Mouse (Mus musculus): ENCODE measurements at regions not wholly inside any gene's neighbourhood (a gene's known extent, or its start where the extent isn't known, plus 50 kb on each side); places are given as distances from the start of the nearest gene placed in this dataset.

GRCm38 (mm10) chr4:87668314-87668713 is 364.9 kb downstream of the Mllt3 start:
- in situ Hi-C loops (cut with MboI, MseI) = no loop called here

- in situ Hi-C loops (cut with MboI, MseI) = no loop called here
These were observed 365.5 kb downstream of the Mllt3 start for GRCm38 (mm10) chr4:87667556-87668154.

- in situ Hi-C loops (cut with MboI, MseI) = no loop called here
These were observed 368.0 kb downstream of the Mllt3 start for GRCm38 (mm10) chr4:87665149-87665548.

DNA sequence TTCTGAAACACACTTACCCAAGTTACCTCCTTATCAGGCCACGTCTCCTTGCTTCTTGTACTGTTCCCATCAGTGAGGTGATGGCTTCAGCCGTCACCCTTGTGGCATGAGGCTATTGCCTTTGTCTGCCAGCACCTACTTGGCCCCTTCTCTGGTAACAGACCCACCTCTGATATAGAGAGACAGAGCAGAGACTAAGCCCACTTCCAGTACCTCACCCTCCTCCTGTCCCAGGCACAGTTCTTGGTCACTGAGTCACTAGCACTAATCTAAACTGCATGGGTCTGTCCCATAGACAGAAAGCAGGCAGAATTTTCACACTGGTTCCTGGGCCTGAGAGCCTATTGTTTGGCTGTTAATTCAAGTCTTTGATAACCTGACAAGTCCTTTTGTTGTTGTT is 370.3 kb downstream of the Mllt3 start:
- in situ Hi-C loops (cut with MboI, MseI) = no loop called here

GRCm38 (mm10) chr4:87658316-87658715 is 374.8 kb downstream of the Mllt3 start:
- in situ Hi-C loops (cut with MboI, MseI) = no loop called here

GRCm38 (mm10) chr4:87657855-87658254 is 375.3 kb downstream of the Mllt3 start:
- in situ Hi-C loops (cut with MboI, MseI) = no loop called here

- in situ Hi-C loops (cut with MboI, MseI) = no loop called here
These were observed 379.6 kb downstream of the Mllt3 start for GRCm38 (mm10) chr4:87653440-87654165.

- in situ Hi-C loops (cut with MboI, MseI) = no loop called here
These were observed 380.7 kb downstream of the Mllt3 start for GRCm38 (mm10) chr4:87652314-87652934.

DNA sequence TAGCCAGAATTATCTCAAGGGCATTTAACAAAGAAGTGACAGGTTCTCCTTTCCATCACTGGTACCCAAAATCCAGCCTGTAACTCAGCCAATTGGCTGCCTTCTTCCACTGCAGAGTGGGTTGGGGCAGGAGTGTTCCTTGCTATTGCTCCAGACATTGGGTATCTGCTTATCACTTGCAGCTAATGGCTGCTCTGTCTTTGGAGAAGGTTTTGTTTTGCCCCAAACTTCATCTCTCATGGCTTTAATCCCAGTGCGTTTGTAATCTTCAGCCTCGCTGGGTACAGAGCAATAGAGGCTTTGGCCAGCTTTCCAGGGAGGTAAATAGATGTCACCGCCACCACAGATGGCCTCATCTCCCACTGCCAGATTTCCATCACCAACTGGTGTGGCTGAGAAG is 381.9 kb downstream of the Mllt3 start:
- in situ Hi-C loops (cut with MboI, MseI) = no loop called here

GRCm38 (mm10) chr4:87650837-87651236 is 382.3 kb downstream of the Mllt3 start:
- in situ Hi-C loops (cut with MboI, MseI) = no loop called here

DNA sequence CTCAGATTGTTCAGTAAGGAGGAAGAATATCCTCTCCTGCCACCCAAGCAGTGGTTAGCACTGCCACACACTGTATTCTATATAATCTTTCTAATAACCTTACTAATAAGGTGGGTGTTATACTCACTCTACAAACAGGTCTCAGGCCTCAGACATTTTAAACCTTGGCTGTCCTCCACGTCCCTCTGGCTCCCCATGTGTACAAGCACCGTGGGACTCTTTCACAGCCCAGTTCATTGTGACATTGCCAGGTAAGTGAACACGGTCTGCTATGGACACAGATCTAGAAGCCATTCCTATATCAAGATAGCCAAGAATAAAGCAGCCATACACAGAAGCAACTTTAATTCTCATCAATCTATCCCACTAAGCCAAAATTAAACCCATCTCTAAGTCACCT is 382.8 kb downstream of the Mllt3 start:
- in situ Hi-C loops (cut with MboI, MseI) = no loop called here

- in situ Hi-C loops (cut with MboI, MseI) = no loop called here
These were observed 384.2 kb downstream of the Mllt3 start for GRCm38 (mm10) chr4:87648919-87649318.

DNA sequence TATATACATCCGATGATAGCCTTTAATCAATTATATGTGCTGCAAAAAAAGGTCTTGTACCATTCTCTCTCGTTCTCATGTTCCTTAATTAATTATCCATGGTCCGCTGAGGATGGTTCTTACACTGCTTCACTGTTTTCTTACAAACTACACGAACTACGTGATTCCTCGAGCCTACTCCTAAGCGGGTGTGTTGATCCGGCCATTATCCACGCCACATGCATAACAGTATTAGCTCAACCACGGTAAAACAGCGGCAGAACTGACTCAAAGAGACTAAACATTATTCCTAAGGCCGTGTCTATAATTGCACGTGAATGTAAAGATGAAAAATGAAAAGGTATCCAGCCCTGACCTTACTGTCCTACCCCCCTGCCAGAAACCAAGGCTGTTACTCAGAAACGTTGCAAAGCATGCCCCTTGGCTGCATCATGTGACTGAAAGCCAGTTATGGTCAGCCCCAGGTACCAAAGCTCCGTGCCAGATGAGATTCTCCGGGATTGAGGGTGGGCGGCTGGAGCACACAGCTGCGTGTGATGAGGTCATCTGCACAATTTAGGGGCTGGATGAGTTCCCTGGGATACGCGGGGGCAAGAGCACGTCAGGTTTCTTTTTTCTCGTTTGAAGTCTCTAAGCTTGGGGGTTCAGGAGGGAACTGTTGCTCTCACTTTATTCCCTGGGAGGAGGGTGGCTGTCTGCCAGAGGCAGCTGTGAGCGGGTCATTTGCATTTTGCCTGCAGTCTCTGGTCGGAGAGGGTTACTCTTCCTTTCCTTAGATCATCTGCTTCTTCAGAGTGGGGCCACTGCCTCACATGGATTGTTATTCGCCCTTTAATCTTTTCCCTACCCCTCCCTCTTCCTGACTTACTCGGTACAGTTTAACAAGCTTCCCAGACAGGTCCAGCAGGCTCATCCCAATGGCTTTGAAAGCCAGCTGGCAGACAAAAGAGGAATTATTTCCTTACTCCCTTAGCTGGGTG is 384.9 kb downstream of the Mllt3 start:
- in situ Hi-C loops (cut with MboI, MseI) = no loop called here

- in situ Hi-C loops (cut with MboI, MseI) = no loop called here
These were observed 391.2 kb downstream of the Mllt3 start for GRCm38 (mm10) chr4:87642002-87642401.

- in situ Hi-C loops (cut with MboI, MseI) = no loop called here
These were observed 391.6 kb downstream of the Mllt3 start for GRCm38 (mm10) chr4:87641551-87641950.

GRCm38 (mm10) chr4:87638380-87638646 is 394.9 kb downstream of the Mllt3 start:
- in situ Hi-C loops (cut with MboI, MseI) = no loop called here

DNA sequence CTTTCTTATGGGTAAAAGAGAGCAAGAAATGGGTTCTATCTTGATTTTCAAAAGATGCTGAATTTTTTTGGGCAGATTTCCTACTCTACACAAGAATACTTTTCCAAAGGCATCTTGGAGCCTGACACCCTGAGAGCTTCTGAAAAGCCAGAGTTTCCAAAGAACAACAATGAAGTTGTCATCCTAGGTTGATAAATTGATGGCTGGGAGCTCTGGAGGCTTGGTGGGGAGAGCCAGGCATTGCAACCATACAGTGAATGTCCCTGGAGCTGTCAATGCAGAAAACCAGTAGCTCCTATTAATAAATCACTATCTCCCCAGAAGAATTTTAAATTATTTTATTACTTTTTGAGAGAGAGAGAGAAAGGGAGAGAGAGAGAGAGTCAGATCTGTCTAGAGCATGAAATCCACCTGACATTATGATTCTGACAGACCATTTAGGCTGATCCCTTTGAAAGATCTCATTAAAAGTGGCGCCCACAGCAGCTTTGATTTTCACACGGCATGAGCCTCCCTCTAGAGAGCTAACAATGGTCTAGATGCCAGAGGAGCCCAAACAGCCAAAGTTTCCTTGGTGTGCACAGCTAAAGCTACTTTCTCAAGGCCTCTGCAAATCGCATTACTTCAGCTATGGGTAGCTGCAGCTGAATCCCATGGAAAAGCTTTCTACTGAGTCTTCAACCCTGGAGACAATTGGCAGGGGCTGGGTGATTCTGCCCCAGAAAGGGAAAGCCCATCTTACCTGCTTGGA is 395.4 kb downstream of the Mllt3 start:
- in situ Hi-C loops (cut with MboI, MseI) = no loop called here

DNA sequence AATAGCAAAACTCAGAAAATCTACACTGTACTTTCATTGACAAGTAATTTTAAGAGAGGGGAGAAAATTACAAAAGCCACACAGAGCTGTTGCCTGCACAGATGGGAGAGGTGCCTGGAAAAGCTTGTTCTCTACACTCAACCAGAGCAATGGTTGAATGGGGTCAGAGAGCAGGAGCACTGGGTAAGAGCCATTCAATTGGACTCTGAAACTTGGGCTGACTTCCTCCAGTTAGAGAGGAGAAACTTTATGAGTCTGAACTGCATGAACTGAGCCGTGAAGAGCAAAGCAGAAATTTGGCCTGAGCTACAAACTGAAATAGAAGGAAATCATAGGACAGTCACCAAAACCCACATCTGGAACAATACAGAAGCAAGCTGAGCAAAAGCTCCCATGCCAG is 380.8 kb upstream of the Slc24a2 start:
- in situ Hi-C loops (cut with MboI, MseI) = no loop called here

- in situ Hi-C loops (cut with MboI, MseI) = no loop called here
These were observed 363.4 kb upstream of the Slc24a2 start for GRCm38 (mm10) chr4:87593644-87594043.

GRCm38 (mm10) chr4:87590797-87591196 is 360.5 kb upstream of the Slc24a2 start:
- in situ Hi-C loops (cut with MboI, MseI) = no loop called here

- in situ Hi-C loops (cut with MboI, MseI) = no loop called here
These were observed 347.9 kb upstream of the Slc24a2 start for GRCm38 (mm10) chr4:87578164-87578563.

All from T-helper 2 cell (primary cell).